Mouse (Mus musculus): Measurements from ENCODE around the gene Tdrd9.

- TF ChIP-seq CTCF (IDR thresholded peaks at IDR 0.05 in 2 of 3, conservative IDR thresholded peaks at IDR 0.05 in 1 of 3; ENCODE audit: control insufficient read depth in 1 of 3, insufficient read depth in 1 of 3, low read depth in 2 of 3, low read length in 3 of 3, poor library complexity in 1 of 3, severe bottlenecking in 1 of 3): no peak
- TF ChIP-seq JUND (IDR thresholded peaks at IDR 0.05; ENCODE audit: low read depth, low read length): no peak
- no peak for TF ChIP-seq MEF2A (IDR thresholded peaks at IDR 0.05; ENCODE audit: extremely low read depth, insufficient replicate concordance, low read depth, low read length, poor library complexity, severe bottlenecking)
- no peak for TF ChIP-seq HCFC1 (IDR thresholded peaks at IDR 0.05; ENCODE audit: low read depth, low read length)
- TF ChIP-seq CHD2 (IDR thresholded peaks at IDR 0.05; ENCODE audit: low read length): no peak
- no peak for TF ChIP-seq E2F4 (IDR thresholded peaks at IDR 0.05; ENCODE audit: borderline replicate concordance, low read depth, low read length)
- TF ChIP-seq EP300 (IDR thresholded peaks at IDR 0.05; ENCODE audit: low read depth in 1 of 2, low read length in 2 of 2): no peak
- no peak for TF ChIP-seq POLR2A (IDR thresholded peaks at IDR 0.05; ENCODE audit: control insufficient read depth in 1 of 2, insufficient read depth in 1 of 2, low read depth in 1 of 2, low read length in 2 of 2, poor library complexity in 1 of 2)
- no peak for TF ChIP-seq ETS1 (IDR thresholded peaks at IDR 0.05; ENCODE audit: low read depth, low read length)
- TF ChIP-seq RCOR1 (IDR thresholded peaks at IDR 0.05; ENCODE audit: low read depth, low read length): no peak
- no peak for TF ChIP-seq POLR2AphosphoS2 (IDR thresholded peaks at IDR 0.05; ENCODE audit: low read length)
- no peak for TF ChIP-seq POLR2AphosphoS5 (IDR thresholded peaks at IDR 0.05; ENCODE audit: borderline replicate concordance, low read depth, low read length)
Observed at GRCm38 (mm10) chr12:112103179-112103578, 131.8 kb downstream of the Tdrd9 start.
